Mouse (Mus musculus) embryo, embryonic 11 days (tissue): Measurements from ENCODE around the gene Celf1.
"Not testable (repeated sequence)": the region's sequence is repeated elsewhere in the genome, so short reads cannot be mapped to it uniquely, and the experiment has no call there.

Experiments used
- DNase-seq: peaks from one replicate; pipeline ENCODE4 v3.0.0-alpha.2; 2015

Gene Celf1

GRCm38 (mm10) chr2:90940233-90941229 is at the start of gene Celf1:
Gene Celf1, plus strand, starts transcription at chr2:90940382.
- peak; percentile 96 for DNase-seq

DNA sequence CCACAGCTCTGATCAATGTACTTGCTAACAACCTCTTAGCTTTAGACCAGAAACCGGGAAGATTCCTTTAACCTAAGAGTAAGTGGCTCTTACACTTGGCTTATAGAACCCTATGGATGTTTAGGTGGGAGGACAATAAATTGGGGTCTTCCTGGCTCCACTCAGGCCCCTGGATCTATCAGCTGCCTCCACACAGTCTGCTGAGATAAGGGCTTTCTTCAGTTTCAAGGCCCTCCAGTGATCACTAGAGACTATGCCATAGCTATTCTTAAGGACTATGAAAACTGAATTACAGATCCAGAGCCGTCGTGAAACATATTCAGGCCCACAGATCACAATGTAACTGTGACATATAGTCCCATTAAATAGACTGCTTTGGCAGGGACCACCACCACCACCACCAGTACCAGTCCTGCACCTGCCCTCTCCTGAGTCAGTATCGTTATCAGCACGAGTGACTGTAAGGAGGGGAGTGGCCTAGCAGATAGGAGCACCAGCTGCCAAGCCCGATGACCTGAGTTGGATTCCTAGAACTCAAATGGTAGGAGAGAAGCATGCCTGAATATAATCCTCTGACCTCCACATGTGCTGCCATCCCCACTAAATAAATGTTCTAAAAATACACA is 46.4 kb upstream of the Celf1 start:
- no peak for DNase-seq

DNA sequence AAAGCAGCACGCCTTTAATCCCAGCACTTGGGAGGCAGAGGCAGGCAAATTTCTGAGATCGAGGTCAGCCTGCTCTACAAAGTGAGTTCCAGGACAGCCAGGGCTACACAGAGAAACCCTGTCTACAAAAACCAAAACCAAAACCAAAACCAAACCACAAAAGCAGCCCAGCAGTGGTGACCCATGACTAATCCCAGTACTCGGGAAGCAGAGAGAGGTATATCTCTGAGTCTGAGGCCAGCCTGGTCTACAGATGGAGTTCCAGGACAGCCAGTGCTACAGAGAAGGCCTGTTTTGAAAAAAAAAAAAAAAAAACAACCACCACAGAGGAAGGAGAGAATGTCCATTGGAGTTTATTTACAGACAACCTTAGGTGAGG is 45.9 kb upstream of the Celf1 start:
- DNase-seq: not testable (repeated sequence)

DNA sequence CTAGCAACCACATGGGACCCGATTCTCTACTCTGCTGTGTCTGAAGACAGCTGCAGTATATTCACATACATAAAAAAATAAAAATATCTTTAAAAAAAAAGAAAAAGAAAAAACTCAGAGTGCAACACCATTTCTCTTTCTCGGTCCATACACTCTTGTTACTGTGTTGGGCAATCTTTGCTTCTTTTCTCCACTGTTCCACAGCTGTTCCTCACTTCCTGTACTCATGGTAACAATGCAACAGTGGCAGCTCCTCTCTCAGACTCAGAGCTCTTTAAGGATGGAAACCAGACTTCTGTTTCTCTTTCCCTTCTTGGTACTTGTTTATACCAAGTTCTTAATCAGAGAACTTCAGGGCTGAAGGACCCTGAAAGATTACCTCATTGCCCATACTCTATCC is 36.8 kb upstream of the Celf1 start:
- DNase-seq: no peak

DNA sequence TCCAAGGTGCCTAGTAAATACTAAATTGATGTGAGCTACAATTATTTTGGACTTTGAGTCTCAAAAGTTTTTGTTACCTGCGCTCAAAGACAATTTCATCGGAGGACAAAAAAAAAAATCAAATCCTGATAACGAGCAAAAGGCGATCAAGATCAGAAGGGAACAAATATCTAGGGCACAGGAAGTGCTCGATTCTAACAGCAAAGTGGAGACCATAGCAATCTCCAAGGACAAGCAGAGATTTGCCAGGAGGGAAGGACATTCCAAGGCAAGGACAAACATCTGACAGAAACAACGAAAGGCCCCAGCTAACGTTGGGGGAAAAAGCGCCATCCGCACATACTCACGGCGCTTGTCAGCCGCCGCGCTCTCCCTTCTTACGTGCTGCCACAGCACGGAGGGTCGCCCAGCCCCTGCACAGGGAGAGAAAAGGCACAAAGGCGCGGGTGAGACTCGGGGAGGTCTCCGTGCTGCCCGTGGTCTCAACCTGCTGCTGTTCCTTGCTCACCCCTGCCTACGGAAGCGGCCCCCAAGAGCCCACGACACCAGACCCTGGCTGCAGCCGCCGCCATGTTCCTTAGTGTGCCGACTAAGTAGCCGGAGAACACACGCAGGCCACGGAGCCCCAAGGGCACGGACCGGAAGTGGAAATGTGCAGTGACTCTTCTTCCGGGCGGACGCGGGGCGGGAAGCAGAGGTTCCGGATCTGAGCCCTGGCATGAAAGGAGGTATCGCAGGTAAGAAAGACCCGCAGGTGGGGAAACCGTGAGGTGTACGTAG is 35.9 kb upstream of the Celf1 start, which contains the start of the genes Kbtbd4 and Ndufs3:
Gene Kbtbd4, plus strand, starts transcription at position 665 of the 780 bp plus-strand sequence.
Gene Ndufs3, minus strand, starts transcription at position 752 of the 780 bp plus-strand sequence.
- peak; percentile 96 for DNase-seq

- DNase-seq: peak; percentile 76
These were observed 35.3 kb upstream of the Celf1 start for GRCm38 (mm10) chr2:90904856-90905224.

DNA sequence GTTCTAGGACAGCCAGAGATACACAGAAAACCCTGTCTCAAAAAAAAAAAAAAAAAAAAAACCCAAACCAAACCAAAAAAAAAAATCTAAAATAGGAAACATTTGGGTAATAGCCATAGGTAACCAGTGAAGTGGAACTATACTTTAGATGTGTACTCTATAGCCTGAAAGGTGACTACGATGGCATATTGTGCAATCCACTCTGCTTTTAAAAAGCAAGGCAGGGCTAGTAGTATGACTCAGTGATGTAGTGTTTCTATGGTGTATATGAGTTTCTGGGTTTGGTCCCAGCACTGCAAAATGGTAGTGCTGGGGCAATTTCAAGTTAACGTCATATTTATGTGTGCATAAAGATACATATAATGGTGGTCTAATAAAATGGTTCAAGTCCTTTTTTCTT is 33.5 kb upstream of the Celf1 start:
- no peak for DNase-seq

- DNase-seq: no peak
These were observed 29.3 kb upstream of the Celf1 start for GRCm38 (mm10) chr2:90910861-90911260.

GRCm38 (mm10) chr2:90911668-90912067 is 28.5 kb upstream of the Celf1 start:
- no peak for DNase-seq

DNA sequence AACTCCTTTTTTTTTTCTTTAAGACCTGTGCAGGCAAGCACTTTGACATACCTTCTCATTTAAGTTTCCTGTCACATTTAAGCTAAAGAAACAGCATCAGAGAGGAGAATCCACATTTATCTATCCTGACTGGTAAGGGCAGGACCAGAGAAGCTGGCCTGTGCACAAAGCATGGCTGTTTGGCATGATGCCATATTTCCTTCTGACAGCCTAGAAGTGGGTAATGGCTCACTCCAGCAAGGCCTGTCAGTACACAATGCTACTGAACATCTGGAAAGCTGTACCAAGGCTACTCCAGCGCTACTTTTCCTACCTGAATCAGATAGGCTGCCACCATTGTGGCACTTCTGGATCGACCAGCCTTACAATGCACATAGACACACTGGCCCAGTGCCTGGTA is 26.5 kb upstream of the Celf1 start:
- no peak for DNase-seq

DNA sequence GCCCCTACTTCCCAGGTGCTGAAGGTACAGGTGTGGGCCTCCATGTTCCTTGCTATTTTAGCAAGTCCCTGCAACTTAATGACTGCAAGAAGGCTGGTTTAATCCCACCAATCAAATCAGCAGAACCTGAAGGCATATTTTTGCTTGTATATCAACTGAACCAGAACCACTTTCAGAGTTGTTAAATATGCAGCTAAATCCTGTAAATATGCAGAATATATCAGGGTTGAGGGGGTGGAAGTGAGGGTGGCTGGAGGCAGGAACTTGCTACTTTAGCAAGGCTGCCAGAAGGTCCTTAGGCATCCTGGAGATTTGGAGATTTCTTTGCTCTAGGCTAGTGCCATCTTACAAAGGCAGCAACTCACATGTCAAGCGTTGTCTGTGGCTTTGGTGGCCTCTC is 24.7 kb upstream of the Celf1 start:
- DNase-seq: no peak

DNA sequence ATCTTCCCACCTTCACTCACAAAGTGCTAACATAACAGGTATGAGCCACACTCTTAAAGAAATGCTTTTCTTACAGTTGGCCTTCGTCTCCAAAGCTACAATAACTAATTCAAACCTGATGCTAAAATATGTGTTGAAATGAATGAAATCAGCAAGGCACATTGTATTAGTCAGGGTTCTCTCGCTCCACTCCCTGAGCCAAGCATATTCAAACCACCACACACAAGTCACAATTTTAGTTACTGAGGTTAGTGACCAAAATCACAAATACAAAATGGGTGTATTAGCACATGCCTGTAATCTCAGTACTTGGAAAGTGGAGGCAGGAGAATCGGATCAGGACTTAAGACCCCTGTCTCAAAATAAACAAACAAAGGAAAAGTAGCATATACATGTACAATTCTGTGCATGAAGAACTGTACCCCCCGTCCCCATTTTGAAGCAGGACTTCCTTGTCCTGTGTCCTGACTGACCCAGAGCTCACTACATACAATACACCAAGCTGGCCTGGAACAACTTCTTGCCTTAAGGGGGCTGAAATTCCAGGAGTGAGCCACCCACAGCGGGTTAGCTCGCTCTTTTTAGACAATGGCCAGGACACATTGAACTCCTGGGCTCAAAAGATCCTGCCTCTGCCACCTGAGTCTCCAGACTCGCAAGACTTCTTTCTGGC is 23.5 kb upstream of the Celf1 start:
- no peak for DNase-seq

DNA sequence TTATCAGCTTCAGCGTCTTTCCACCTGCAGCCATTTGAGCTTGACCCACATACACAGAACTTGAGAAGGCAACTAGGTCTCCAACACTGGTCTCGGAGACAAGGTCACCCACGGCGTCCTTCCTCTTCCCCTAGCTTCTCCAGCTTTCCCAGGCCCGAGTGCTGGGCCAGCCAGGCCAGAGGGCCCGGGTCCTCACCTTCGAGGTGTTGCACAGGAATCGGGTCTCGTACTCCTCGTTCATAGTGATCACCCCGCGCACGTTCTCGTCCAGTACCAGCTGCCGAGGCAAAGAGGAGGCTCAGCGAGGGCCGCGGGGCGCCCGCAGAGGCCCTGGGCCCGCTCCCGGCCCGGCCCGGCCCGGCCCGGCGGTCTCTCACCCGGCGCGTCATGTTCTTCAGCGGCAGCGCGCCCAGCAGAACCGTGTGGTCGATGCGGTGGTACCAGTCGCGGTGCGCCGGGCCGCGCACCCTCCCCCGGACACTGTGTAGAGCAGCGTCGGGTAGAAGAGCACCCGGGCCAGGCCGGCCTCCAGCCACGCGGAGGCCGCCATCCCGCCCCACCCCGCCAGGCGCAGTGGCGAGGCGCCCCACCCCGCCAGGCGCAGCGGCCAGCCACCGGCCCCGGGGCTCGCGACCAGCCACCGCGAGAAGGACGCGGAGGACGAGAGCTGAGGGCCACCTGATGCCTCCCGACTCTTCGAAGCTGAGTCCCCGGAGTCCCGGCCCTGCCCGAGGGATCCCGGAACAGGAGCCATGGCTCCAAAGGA is 22.8 kb upstream of the Celf1 start:
- peak; percentile 84 for DNase-seq

DNA sequence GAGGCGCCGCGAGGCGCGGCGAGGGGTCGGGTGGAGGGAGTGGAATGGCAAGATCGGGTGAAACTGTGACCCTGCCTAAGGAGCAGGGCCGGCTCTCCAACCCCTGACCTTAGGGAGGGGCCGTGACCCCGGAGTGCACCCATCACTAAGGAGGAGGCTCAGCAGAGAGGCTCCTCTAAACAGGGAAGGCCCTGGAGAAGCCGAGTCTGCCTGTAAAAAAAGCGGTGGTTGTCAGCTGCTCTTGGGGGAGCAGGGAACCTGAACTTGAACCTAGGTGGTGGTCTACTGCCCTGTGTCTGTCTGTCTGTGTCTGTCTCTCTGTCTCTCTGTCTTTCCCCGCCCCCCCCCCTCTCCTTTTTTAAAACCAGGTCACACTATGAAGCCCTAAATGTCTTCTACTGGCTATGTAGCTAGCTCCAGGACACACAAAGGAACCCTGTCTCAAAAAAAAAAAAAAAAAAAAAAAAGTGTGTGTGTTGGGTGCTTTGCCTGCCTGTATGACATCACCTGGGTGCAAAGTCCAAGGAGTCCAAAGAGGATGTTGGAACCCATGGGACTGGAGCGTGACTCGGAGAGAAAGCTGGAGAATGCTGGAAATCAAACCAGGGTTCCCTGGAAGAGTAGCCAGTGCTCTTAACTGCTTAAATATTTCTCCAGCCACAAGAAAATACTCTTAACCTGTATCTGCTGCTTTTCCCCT is 22.0 kb upstream of the Celf1 start:
- DNase-seq: no peak

DNA sequence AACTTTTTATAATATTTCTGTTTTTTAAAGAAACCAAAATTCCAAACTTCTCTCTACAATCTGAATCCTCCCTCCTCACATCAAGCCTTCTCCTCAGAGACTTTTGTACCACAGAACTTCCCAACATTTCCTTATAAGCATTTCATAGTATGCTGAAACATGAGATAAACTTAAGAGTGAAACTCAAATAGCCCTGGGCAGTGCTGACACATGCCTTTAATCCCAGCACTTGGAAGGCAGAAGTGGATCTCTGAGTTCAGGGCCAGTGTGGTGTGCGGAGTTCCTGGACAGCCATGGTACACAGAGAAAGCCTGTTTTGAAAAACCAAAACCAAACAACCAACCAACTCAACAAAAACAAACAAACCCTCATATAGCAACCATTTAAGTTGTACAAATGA is 19.0 kb upstream of the Celf1 start:
- DNase-seq: no peak

- no peak for DNase-seq
These were observed 17.5 kb upstream of the Celf1 start for GRCm38 (mm10) chr2:90922636-90923035.

DNA sequence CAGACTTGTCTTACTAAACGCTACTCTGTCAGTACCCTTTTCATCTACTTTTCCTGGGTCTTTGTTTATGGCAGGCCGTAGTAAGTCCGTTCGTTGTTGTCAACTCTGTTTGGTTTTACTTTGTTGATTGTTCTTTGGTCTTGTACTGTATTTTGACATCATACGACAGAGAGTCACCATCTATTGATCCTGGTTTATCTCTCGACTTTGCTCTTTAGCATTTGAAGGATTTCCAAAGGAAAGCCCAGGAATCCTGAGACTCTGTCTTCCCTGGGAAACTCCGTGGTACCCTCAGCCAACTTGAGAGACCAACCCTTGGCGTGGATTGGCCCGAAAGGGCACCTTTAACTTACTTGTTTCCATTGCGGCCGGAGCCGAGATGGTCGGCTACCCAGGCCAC is 11.6 kb upstream of the Celf1 start:
- DNase-seq: no peak

GRCm38 (mm10) chr2:90931829-90932228 is 8.4 kb upstream of the Celf1 start:
- no peak for DNase-seq

DNA sequence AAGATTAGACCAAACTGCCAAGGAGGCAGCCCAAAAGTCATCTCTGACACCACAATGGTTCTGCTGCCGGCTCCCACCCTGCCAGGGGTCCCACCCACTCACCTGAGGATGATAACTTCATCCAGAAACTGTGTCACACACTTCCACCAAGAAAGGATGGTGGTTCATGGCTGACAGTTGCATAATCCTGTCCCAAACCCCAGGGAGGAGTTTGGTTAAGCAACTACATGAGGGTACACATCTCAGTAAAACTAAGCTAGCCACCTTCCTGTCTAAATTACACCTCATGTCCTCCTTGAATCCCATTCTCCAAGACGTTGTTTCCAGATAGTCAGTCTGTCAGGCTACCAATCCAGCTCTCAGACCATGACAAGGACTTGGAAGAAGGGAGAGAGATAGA is 7.9 kb upstream of the Celf1 start:
- DNase-seq: no peak

GRCm38 (mm10) chr2:90938362-90938761 is 1.8 kb upstream of the Celf1 start:
- DNase-seq: no peak

DNA sequence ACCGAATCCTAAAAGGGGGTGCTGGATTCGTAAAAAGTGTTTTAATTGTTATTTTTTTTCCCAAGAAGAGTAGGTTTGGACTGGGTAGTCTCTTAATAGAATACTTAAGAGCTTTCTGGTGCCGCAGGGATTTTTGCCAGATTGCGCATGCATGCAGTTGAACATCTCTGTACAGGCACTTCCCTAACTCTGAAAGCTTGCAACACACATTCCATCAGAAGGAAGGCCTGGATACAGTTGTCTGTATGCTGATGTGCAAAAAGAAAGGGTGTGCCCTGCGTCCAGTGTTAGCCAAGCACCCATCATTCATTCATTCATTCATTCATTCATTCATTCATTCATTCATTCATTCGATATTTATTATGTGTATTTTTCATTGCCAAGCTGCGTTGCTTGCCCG is 432 bp upstream of the Celf1 start:
- peak; percentile 20 for DNase-seq
